Mouse (Mus musculus) lung, postnatal 4 days (tissue): ENCODE measurements around the gene Rbm15b.

Experiments used
- DNase-seq, 2 experiments: peaks; one replicate each; pipeline ENCODE4 v3.0.0; 2021

The Rbm15b gene

DNA sequence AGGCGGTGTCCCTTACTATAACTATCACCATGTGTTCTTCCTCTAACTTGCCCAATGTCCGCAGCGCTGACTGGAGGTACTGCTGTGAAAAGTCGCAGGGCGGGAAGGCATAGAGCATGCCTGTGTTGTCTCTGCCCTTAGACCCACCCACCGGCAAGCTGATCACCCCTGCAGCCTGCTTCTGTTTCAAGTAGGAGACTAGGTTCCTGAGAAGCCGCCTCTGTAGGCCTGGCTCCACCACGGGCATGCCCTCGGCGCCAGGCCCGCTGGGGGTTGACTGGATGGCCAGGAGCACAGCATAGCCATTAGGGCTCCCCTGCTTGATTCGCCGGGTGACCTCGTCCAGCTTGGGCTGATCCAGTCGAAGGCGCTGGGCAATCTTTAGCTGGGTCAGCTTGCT is 2.9 kb downstream of the Rbm15b start:
- no peak for DNase-seq

GRCm38 (mm10) chr9:106883085-106883484 is 4.1 kb downstream of the Rbm15b start:
- no peak for DNase-seq

GRCm38 (mm10) chr9:106882176-106882575 is 5.1 kb downstream of the Rbm15b start:
- DNase-seq, result no peak

GRCm38 (mm10) chr9:106881071-106881755 is 6.0 kb downstream of the Rbm15b start:
- no peak for DNase-seq

DNA sequence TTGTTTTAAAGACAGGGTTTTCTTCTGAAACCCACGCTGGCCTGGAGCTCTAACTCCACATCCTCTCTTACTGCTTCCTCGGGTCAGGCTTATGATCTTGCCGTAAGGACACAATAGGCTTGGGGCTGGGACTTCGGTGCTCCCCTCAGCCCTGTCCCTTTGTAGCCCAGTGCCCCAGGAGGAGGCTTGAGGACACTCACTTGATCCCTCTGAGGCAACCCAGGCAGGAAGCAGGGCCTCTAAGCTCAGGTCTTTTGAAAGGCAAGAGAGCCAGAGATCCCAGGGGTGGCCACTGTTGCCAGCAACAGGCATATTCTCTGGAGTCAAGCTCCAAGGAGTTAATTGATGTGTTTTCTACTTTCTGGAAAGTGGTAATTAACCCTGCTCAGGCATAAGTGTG is 7.8 kb downstream of the Rbm15b start:
- DNase-seq, result no peak

GRCm38 (mm10) chr9:106876666-106877065 is 10.6 kb downstream of the Rbm15b start:
- DNase-seq, result no peak

GRCm38 (mm10) chr9:106874216-106874615 is 13.0 kb downstream of the Rbm15b start:
- DNase-seq, result no peak

GRCm38 (mm10) chr9:106858036-106858435 is 29.2 kb downstream of the Rbm15b start:
- no peak for DNase-seq

- no peak for DNase-seq
These were observed 30.6 kb downstream of the Rbm15b start for GRCm38 (mm10) chr9:106856664-106857063.

- no peak for DNase-seq
These were observed 44.4 kb downstream of the Rbm15b start for GRCm38 (mm10) chr9:106842800-106843199.

- no peak for DNase-seq
These were observed 46.7 kb downstream of the Rbm15b start for GRCm38 (mm10) chr9:106840569-106840968.
